In the genomic region with DNA sequence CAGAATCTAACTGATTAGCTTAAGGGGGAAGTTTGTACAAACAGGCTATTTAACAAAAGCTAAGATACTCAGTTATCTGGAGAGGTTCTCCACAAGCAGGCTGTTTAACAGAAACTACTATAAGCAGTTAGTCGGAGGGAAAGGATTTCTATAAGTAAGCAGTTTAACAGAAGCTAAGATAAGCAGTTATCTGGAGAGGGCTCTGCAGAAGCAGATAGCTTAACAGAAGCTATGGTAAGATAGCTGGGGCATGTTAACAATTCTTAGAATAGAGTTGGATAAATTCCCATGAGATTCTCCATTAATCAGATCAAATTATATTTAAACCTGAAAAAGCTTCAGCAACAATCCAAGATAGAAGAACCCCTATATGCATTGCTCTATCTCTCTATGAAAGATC, we compare ENCODE assay signal across 15 mouse cellular contexts.
"Had no signal": no experiment of that assay in that cellular context is flagged by ENCODE, and none has a peak within 500 bp of the region (broad histone marks: within the 10 kb centered on the region; RNA-seq: fewer than 3 reads in every experiment).

No protein-coding gene starts in this region.

- H3K27me3 ChIP-seq: neural tube, embryonic 12.5 days; neural tube, embryonic 13.5 days; neural tube, embryonic 15.5 days; stomach, embryonic 15.5 days had no signal

- H3K4me2 ChIP-seq: neural tube, embryonic 12.5 days; neural tube, embryonic 13.5 days; neural tube, embryonic 15.5 days; stomach, embryonic 15.5 days had no signal

- H3K27ac ChIP-seq: neural tube, embryonic 12.5 days; neural tube, embryonic 13.5 days; neural tube, embryonic 15.5 days; stomach, embryonic 15.5 days had no signal

- H3K9me3 ChIP-seq: neural tube, embryonic 12.5 days; neural tube, embryonic 13.5 days; neural tube, embryonic 15.5 days; stomach, embryonic 15.5 days had no signal

- H3K9ac ChIP-seq: neural tube, embryonic 12.5 days; neural tube, embryonic 13.5 days; neural tube, embryonic 15.5 days; stomach, embryonic 15.5 days had no signal

- H3K36me3 ChIP-seq: neural tube, embryonic 12.5 days; neural tube, embryonic 13.5 days; neural tube, embryonic 15.5 days; stomach, embryonic 15.5 days had no signal

- H3K4me3 ChIP-seq: neural tube, embryonic 12.5 days; neural tube, embryonic 13.5 days; neural tube, embryonic 15.5 days; stomach, embryonic 15.5 days had no signal

- DNase-seq: retina, postnatal 1 day; right cerebral cortex, adult 18-20 months; right cerebral cortex, postnatal 14 days; right cerebral cortex, postnatal 4 days; spleen, adult 18-20 months; thymus, adult 18-20 months; thymus, adult 2 months; thymus, postnatal 14 days; thymus, postnatal 25 days; thymus, postnatal 36 days; thymus, postnatal 4 days had no signal

- H3K4me1 ChIP-seq: neural tube, embryonic 12.5 days; neural tube, embryonic 13.5 days; neural tube, embryonic 15.5 days; stomach, embryonic 15.5 days had no signal
